Mouse (Mus musculus) hindbrain, embryonic 15.5 days (tissue): Measurements from ENCODE around the gene Spint2. TPM values are rescaled to one million over a fixed set of nuclear protein-coding genes. Genes with fewer than 3 reads are reported as not detected.

ENCODE experiments used
- ATAC-seq: fragments of 200-750 bp; cut with Nextera tagmentation; 2 replicates; pipeline ENCODE4 v1.8.0; 2017; ENCODE audit warnings: low read depth, moderate number of reproducible peaks, moderate TSS enrichment; ENCODE audit not compliant: low FRiP score
- H3K27ac ChIP-seq: fragments of 300-500 bp; sonication (generic); replicated peaks from 2 replicates; pipeline ENCODE4 v1.5.1; 2015; ENCODE audit warnings: mild to moderate bottlenecking, inconsistent platforms
- H3K27me3 ChIP-seq: fragments of 300-500 bp; sonication (generic); 2 replicates; pipeline ENCODE4 v1.6.1; 2015; ENCODE audit warnings: control low read depth, inconsistent platforms
- H3K36me3 ChIP-seq: fragments of 300-500 bp; sonication (generic); 2 replicates; pipeline ENCODE4 v1.6.1; 2015; ENCODE audit warnings: control low read depth, inconsistent platforms
- H3K4me1 ChIP-seq: fragments of 300-500 bp; sonication (generic); replicated peaks from 2 replicates; pipeline ENCODE4 v1.6.1; 2015; ENCODE audit warnings: control low read depth, inconsistent platforms
- H3K4me2 ChIP-seq: fragments of 300-500 bp; sonication (generic); 2 replicates; pipeline ENCODE4 v1.6.1; 2015; ENCODE audit warnings: moderate library complexity, mild to moderate bottlenecking, inconsistent platforms
- H3K4me3 ChIP-seq: fragments of 300-500 bp; sonication (generic); 2 replicates; pipeline ENCODE4 v1.5.1; 2015; ENCODE audit warnings: mild to moderate bottlenecking, inconsistent platforms
- H3K9ac ChIP-seq: fragments of 300-500 bp; sonication (generic); 2 replicates; pipeline ENCODE4 v1.6.1; 2015; ENCODE audit warnings: inconsistent platforms
- H3K9me3 ChIP-seq: fragments of 300-500 bp; sonication (generic); 2 replicates; pipeline ENCODE4 v1.6.1; 2016; ENCODE audit warnings: control low read depth, inconsistent platforms
- WGBS: fragments of 180-500 bp; shearing (Covaris S2); methylation state at CpG from one replicate; pipeline ENCODE4 v1.1.7; 2015; 5-methylcytosine and 5-hydroxymethylcytosine counted together
- polyA plus RNA-seq: library from polyadenylated mRNA; unstranded; fragments of >200 nt; fragmentation: Nextera tagmentation; extraction: Ambion mirVana; gene quantifications from 2 replicates; pipeline ENCODE4 v1.2.1, GENCODE M21; 2015

Gene Spint2
- polyA plus RNA-seq, 1 experiment from 2014 or later: 84.5 TPM

- Histone ChIP-seq H3K9me3 (no peaks in the 10 kb centered on the region), H3K4me2 (0 out of 2 replicates have a peak overlapping the region, but pooled peaks have one; percentile 11), H3K9ac (no peak overlapping the region), H3K4me3 (no peak overlapping the region), H3K27ac (no peak overlapping the region), H3K27me3 (no peaks in the 10 kb centered on the region), H3K36me3 (no peaks in the 10 kb centered on the region), H3K4me1 (peaks cover 11% of the 10 kb centered on the region)
- 13% methylated on average over 10 of the region's 10 CpGs for WGBS
- ATAC-seq: no peak
These were observed 15.3 kb upstream of the Spint2 start for GRCm38 (mm10) chr7:29296998-29297397.

GRCm38 (mm10) chr7:29295861-29296647 is 14.3 kb upstream of the Spint2 start:
- 80% methylated on average over 24 of the region's 24 CpGs for WGBS
- H3K36me3 ChIP-seq: no peaks in the 10 kb centered on the region
- ATAC-seq: no peak
- H3K27ac ChIP-seq: no peak overlapping the region
- no peak overlapping the region for H3K4me3 ChIP-seq
- H3K4me1 ChIP-seq: peaks cover 13% of the 10 kb centered on the region
- no peak overlapping the region for H3K9ac ChIP-seq
- no peak overlapping the region for H3K4me2 ChIP-seq
- no peaks in the 10 kb centered on the region for H3K9me3 ChIP-seq
- no peaks in the 10 kb centered on the region for H3K27me3 ChIP-seq

GRCm38 (mm10) chr7:29294111-29294761 is 12.5 kb upstream of the Spint2 start:
- no peak overlapping the region for H3K4me3 ChIP-seq
- ATAC-seq: no peak
- H3K36me3 ChIP-seq: no peaks in the 10 kb centered on the region
- no peak overlapping the region for H3K4me2 ChIP-seq
- H3K9ac ChIP-seq: no peak overlapping the region
- H3K4me1 ChIP-seq: peaks cover 18% of the 10 kb centered on the region
- 58% methylated on average over 13 of the region's 13 CpGs for WGBS
- H3K27me3 ChIP-seq: no peaks in the 10 kb centered on the region
- no peaks in the 10 kb centered on the region for H3K9me3 ChIP-seq
- no peak overlapping the region for H3K27ac ChIP-seq

- H3K4me3 ChIP-seq: no peak overlapping the region
- no peak overlapping the region for H3K9ac ChIP-seq
- H3K4me2 ChIP-seq: no peak overlapping the region
- WGBS: 22% methylated on average over 19 of the region's 19 CpGs
- no peaks in the 10 kb centered on the region for H3K27me3 ChIP-seq
- H3K36me3 ChIP-seq: no peaks in the 10 kb centered on the region
- H3K27ac ChIP-seq: no peak overlapping the region
- no peaks in the 10 kb centered on the region for H3K9me3 ChIP-seq
- ATAC-seq: no peak
- H3K4me1 ChIP-seq: peaks cover 24% of the 10 kb centered on the region
These were observed 11.7 kb upstream of the Spint2 start for GRCm38 (mm10) chr7:29293131-29294065.

- 0 out of 2 replicates have a peak overlapping the region, but pooled peaks have one; percentile 13 for H3K4me2 ChIP-seq
- no peak for ATAC-seq
- H3K27ac ChIP-seq: 0 out of 2 replicates have a peak overlapping the region, but pooled peaks have one; percentile 38
These were observed 10.9 kb upstream of the Spint2 start for GRCm38 (mm10) chr7:29292458-29293098.

GRCm38 (mm10) chr7:29291616-29292457 is 10.1 kb upstream of the Spint2 start:
- peaks cover 24% of the 10 kb centered on the region for H3K4me1 ChIP-seq
- ATAC-seq: 0 out of 2 replicates have a peak, but pooled peaks have one; percentile 14
- H3K4me2 ChIP-seq: 0 out of 2 replicates have a peak overlapping the region, but pooled peaks have one; percentile 13
- no peak overlapping the region for H3K4me3 ChIP-seq
- no peak overlapping the region for H3K9ac ChIP-seq
- H3K36me3 ChIP-seq: no peaks in the 10 kb centered on the region
- H3K27me3 ChIP-seq: 0 out of 2 replicates have a peak, but pooled peaks cover 7% of the 10 kb centered on the region
- H3K9me3 ChIP-seq: no peaks in the 10 kb centered on the region
- H3K27ac ChIP-seq: 0 out of 2 replicates have a peak overlapping the region, but pooled peaks have one; percentile 38
- WGBS: 26% methylated on average over 6 of the region's 7 CpGs

More at GRCm38 (mm10) chr7:29292458-29293098, 10.9 kb upstream of the Spint2 start:
- Histone ChIP-seq H3K4me1 (peaks cover 24% of the 10 kb centered on the region), H3K27me3 (0 out of 2 replicates have a peak, but pooled peaks cover 2% of the 10 kb centered on the region), H3K36me3 (no peaks in the 10 kb centered on the region), H3K4me3 (no peak overlapping the region), H3K9ac (no peak overlapping the region), H3K9me3 (no peaks in the 10 kb centered on the region)
- 25% methylated on average over 8 of the region's 8 CpGs for WGBS

GRCm38 (mm10) chr7:29290691-29291485 is 9.2 kb upstream of the Spint2 start:
- Histone ChIP-seq H3K4me1 (peaks cover 24% of the 10 kb centered on the region), H3K4me3 (no peak overlapping the region), H3K27ac (no peak overlapping the region; the same call in 1 of the 2 replicates), H3K9ac (no peak overlapping the region), H3K4me2 (no peak overlapping the region), H3K27me3 (0 out of 2 replicates have a peak, but pooled peaks cover 7% of the 10 kb centered on the region), H3K36me3 (no peaks in the 10 kb centered on the region), H3K9me3 (no peaks in the 10 kb centered on the region)
- 37% methylated on average over 11 of the region's 11 CpGs for WGBS
- no peak for ATAC-seq

- no peak overlapping the region for H3K27ac ChIP-seq
- no peaks in the 10 kb centered on the region for H3K36me3 ChIP-seq
- H3K9me3 ChIP-seq: no peaks in the 10 kb centered on the region
- no peak overlapping the region for H3K4me3 ChIP-seq
- peaks cover 24% of the 10 kb centered on the region for H3K4me1 ChIP-seq
- WGBS: 74% methylated on average over 6 of the region's 6 CpGs
- 0 out of 2 replicates have a peak, but pooled peaks cover 7% of the 10 kb centered on the region for H3K27me3 ChIP-seq
- H3K4me2 ChIP-seq: no peak overlapping the region
- H3K9ac ChIP-seq: no peak overlapping the region
- no peak for ATAC-seq
These were observed 8.1 kb upstream of the Spint2 start for GRCm38 (mm10) chr7:29289856-29290255.

- peak within 1 kb of the TSS; percentile 47 for H3K9ac ChIP-seq
- no peak for ATAC-seq
- peak within 1 kb of the TSS; percentile 50 for H3K4me3 ChIP-seq
- under 1% methylated on average over 58 of the region's 59 CpGs for WGBS
- no peak within 1 kb of the TSS for H3K27ac ChIP-seq
- H3K36me3 ChIP-seq: no peaks in the 10 kb centered on the region
- 0 out of 2 replicates have a peak, but pooled peaks cover 7% of the 10 kb centered on the region for H3K27me3 ChIP-seq
- peaks cover 24% of the 10 kb centered on the region for H3K4me1 ChIP-seq
- H3K9me3 ChIP-seq: no peaks in the 10 kb centered on the region
- peak within 1 kb of the TSS; percentile 95 for H3K4me2 ChIP-seq
These were observed 7.4 kb upstream of the Spint2 start, which contains the start of gene Ppp1r14a for GRCm38 (mm10) chr7:29288942-29289638. TSS of gene Ppp1r14a (plus strand) at chr7:29289308.
